Mouse (Mus musculus) midbrain, embryonic 12.5 days (tissue): ENCODE measurements around the gene Pkd1. TPM values are rescaled to one million over a fixed set of nuclear protein-coding genes. Genes with fewer than 3 reads are reported as not detected.

ENCODE experiments used
- ATAC-seq: fragments of 200-750 bp; cut with Nextera tagmentation; 2 replicates; pipeline ENCODE4 v1.8.0; 2017; ENCODE audit warnings: low read depth, moderate TSS enrichment, moderate library complexity; ENCODE audit not compliant: low FRiP score
- H3K27ac ChIP-seq: fragments of 300-500 bp; sonication (generic); replicated peaks from 2 replicates; pipeline ENCODE4 v1.5.1; 2016; ENCODE audit warnings: mild to moderate bottlenecking
- H3K27me3 ChIP-seq: fragments of 300-500 bp; sonication (generic); 2 replicates; pipeline ENCODE4 v1.6.1; 2016; ENCODE audit warnings: mild to moderate bottlenecking
- H3K36me3 ChIP-seq: fragments of 300-500 bp; sonication (generic); 2 replicates; pipeline ENCODE4 v1.6.1; 2016
- H3K4me1 ChIP-seq: fragments of 300-500 bp; sonication (generic); 2 replicates; pipeline ENCODE4 v1.6.1; 2016
- H3K4me2 ChIP-seq: fragments of 300-500 bp; sonication (generic); replicated peaks from 2 replicates; pipeline ENCODE4 v1.6.1; 2016; ENCODE audit warnings: mild to moderate bottlenecking, moderate library complexity
- H3K4me3 ChIP-seq: fragments of 300-500 bp; sonication (generic); 2 replicates; pipeline ENCODE4 v1.5.1; 2016; ENCODE audit warnings: mild to moderate bottlenecking
- H3K9ac ChIP-seq: fragments of 300-500 bp; sonication (generic); replicated peaks from 2 replicates; pipeline ENCODE4 v1.6.1; 2016; ENCODE audit warnings: mild to moderate bottlenecking, moderate library complexity
- H3K9me3 ChIP-seq: fragments of 300-500 bp; sonication (generic); 2 replicates; pipeline ENCODE4 v1.6.1; 2016; ENCODE audit warnings: mild to moderate bottlenecking
- WGBS: fragments of 180-500 bp; shearing (Covaris S2); methylation state at CpG from one replicate; pipeline ENCODE4 v1.1.7; 2016; 5-methylcytosine and 5-hydroxymethylcytosine counted together
- microRNA-seq: library from miRNA; unstranded; fragments of <30 nt; microRNA quantifications from one replicate; pipeline ENCODE4, GENCODE M21; 2017
- polyA plus RNA-seq: library from polyadenylated mRNA; unstranded; fragments of >200 nt; fragmentation: Nextera tagmentation; extraction: Ambion mirVana; gene quantifications from 2 replicates; pipeline ENCODE4 v1.2.1, GENCODE M21; 2016

Gene Pkd1
- polyA plus RNA-seq, 1 experiment from 2014 or later = 27.1 TPM

GRCm38 (mm10) chr17:24642791-24643343, 93.2 kb downstream of the Pkd1 start:
- no peaks in the 10 kb centered on the region for H3K36me3 ChIP-seq
- H3K4me1 ChIP-seq = no peaks in the 10 kb centered on the region
- H3K9me3 ChIP-seq = no peaks in the 10 kb centered on the region
- WGBS = 73% methylated on average over 6 of the region's 6 CpGs
- no peak for ATAC-seq
- no peak overlapping the region for H3K4me2 ChIP-seq
- no peak overlapping the region for H3K4me3 ChIP-seq
- H3K9ac ChIP-seq = no peak overlapping the region
- H3K27ac ChIP-seq = no peak overlapping the region
- H3K27me3 ChIP-seq = peaks cover 9% of the 10 kb centered on the region

- Histone ChIP-seq H3K27me3 (peaks cover 22% of the 10 kb centered on the region), H3K27ac (no peak overlapping the region; the same call in 1 of the 2 replicates), H3K4me1 (no peaks in the 10 kb centered on the region), H3K9ac (no peak overlapping the region), H3K4me2 (no peak overlapping the region), H3K9me3 (no peaks in the 10 kb centered on the region), H3K36me3 (no peaks in the 10 kb centered on the region), H3K4me3 (no peak overlapping the region)
- no peak for ATAC-seq
- 54% methylated on average over 7 of the region's 7 CpGs for WGBS
Measured at GRCm38 (mm10) chr17:24644030-24644715, 94.5 kb downstream of the Pkd1 start.

- peaks cover 9% of the 10 kb centered on the region for H3K4me1 ChIP-seq
- ATAC-seq = no peak
- no peaks in the 10 kb centered on the region for H3K9me3 ChIP-seq
- H3K4me2 ChIP-seq = no peak overlapping the region
- H3K27me3 ChIP-seq = peaks cover 31% of the 10 kb centered on the region
- H3K36me3 ChIP-seq = no peaks in the 10 kb centered on the region
- H3K27ac ChIP-seq = no peak overlapping the region; the same call in 1 of the 2 replicates
- no peak overlapping the region for H3K4me3 ChIP-seq
- H3K9ac ChIP-seq = 0 out of 2 replicates have a peak overlapping the region, but pooled peaks have one; percentile 0
- WGBS = 82% methylated on average over 9 of the region's 9 CpGs
Measured at GRCm38 (mm10) chr17:24644875-24645721, 95.5 kb downstream of the Pkd1 start.

DNA sequence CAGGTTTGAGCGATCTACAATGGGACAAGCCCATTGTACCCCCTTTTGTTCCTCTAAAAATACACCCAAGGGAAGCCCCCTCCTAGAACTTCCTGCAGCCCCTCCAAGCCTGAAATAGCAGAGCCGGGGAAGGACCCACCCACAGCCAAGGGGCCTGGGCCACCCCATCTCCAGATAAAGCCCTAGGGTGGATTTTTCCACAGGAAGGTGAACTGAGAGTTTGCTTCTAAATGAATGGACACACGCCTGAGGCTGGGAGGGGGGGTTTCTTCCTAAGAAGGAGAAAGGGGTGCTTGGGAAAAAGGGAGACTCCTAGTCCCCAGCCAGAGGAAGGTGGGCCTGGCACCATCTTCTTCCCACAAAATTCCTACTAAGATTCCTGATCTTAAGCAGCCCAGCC, 96.3 kb downstream of the Pkd1 start:
- H3K4me3 ChIP-seq = no peak overlapping the region
- ATAC-seq = no peak
- peaks cover 39% of the 10 kb centered on the region for H3K27me3 ChIP-seq
- H3K4me1 ChIP-seq = peaks cover 15% of the 10 kb centered on the region
- H3K36me3 ChIP-seq = no peaks in the 10 kb centered on the region
- WGBS = 91% methylated on average over 3 of the region's 3 CpGs
- H3K27ac ChIP-seq = no peak overlapping the region
- no peak overlapping the region for H3K9ac ChIP-seq
- H3K4me2 ChIP-seq = no peak overlapping the region
- H3K9me3 ChIP-seq = no peaks in the 10 kb centered on the region

Small RNA genes lying within 50 kb of the gene (microRNA-seq; reads per million reads assigned to microRNA genes)
- gene Gm24589 = not detected

Other genes starting within 250 kb of the Pkd1 start
- gene Abca17, start 198.8 kb upstream of the Pkd1 start, polyA plus RNA-seq = 0.41 TPM in 1 of 2 replicates, not detected in the other
- gene Abca3, start 197.9 kb upstream of the Pkd1 start, polyA plus RNA-seq = 19.2 and 21.2 TPM in 2 replicates
- gene Rnps1, start 135.3 kb upstream of the Pkd1 start, polyA plus RNA-seq = 367 and 378 TPM in 2 replicates
- gene Eci1, start 123.2 kb upstream of the Pkd1 start, polyA plus RNA-seq = 53.7 and 68.0 TPM in 2 replicates
- 5.3 and 5.5 TPM in 2 replicates for gene Dnase1l2, start 106.7 kb upstream of the Pkd1 start, polyA plus RNA-seq
- 36.5 and 41.9 TPM in 2 replicates for gene E4f1, start 79.5 kb upstream of the Pkd1 start, polyA plus RNA-seq
- 60.0 TPM in 2 replicates for gene Pgp, start 79.4 kb upstream of the Pkd1 start, polyA plus RNA-seq
- gene Bricd5, start 76.0 kb upstream of the Pkd1 start, polyA plus RNA-seq = 0.34 TPM in 1 of 2 replicates, not detected in the other
- gene Mlst8, start 70.8 kb upstream of the Pkd1 start, polyA plus RNA-seq = 37.0 TPM in 2 replicates
- gene Caskin1, start 61.2 kb upstream of the Pkd1 start, polyA plus RNA-seq = 20.2 and 23.0 TPM in 2 replicates
- gene Traf7, start 21.9 kb upstream of the Pkd1 start, polyA plus RNA-seq = 92.4 and 94.9 TPM in 2 replicates
- 1.9 and 2.2 TPM in 2 replicates for gene Rab26, start 15.6 kb upstream of the Pkd1 start, polyA plus RNA-seq
- gene Tsc2, start 82.8 kb downstream of the Pkd1 start, polyA plus RNA-seq = 82.2 and 89.6 TPM in 2 replicates
- 14.3 and 14.9 TPM in 2 replicates for gene Nthl1, start 82.8 kb downstream of the Pkd1 start, polyA plus RNA-seq
- 26.4 and 33.8 TPM in 2 replicates for gene Slc9a3r2, start 100.5 kb downstream of the Pkd1 start, polyA plus RNA-seq
- not detected in 2 replicates for gene Npw, start 108.6 kb downstream of the Pkd1 start, polyA plus RNA-seq
- gene Zfp598, start 119.9 kb downstream of the Pkd1 start, polyA plus RNA-seq = 23.5 and 25.0 TPM in 2 replicates
- 27.6 and 31.7 TPM in 2 replicates for gene Syngr3, start 140.1 kb downstream of the Pkd1 start, polyA plus RNA-seq
- 43.9 and 48.4 TPM in 2 replicates for gene Gfer, start 146.3 kb downstream of the Pkd1 start, polyA plus RNA-seq
- 1.7 and 2.2 TPM in 2 replicates for gene Noxo1, start 146.4 kb downstream of the Pkd1 start, polyA plus RNA-seq
- gene Tbl3, start 157.8 kb downstream of the Pkd1 start, polyA plus RNA-seq = 86.8 and 97.6 TPM in 2 replicates
- gene Rnf151, start 168.2 kb downstream of the Pkd1 start, polyA plus RNA-seq = 0.24 TPM in 1 of 2 replicates, not detected in the other
- gene Rps2, start 168.3 kb downstream of the Pkd1 start, polyA plus RNA-seq = 892 and 929 TPM in 2 replicates
- 201 and 205 TPM in 2 replicates for gene Ndufb10, start 174.6 kb downstream of the Pkd1 start, polyA plus RNA-seq
- gene Rpl3l, start 178.0 kb downstream of the Pkd1 start, polyA plus RNA-seq = not detected in 2 replicates
- gene Msrb1, start 186.8 kb downstream of the Pkd1 start, polyA plus RNA-seq = 18.4 and 20.8 TPM in 2 replicates
- gene Hs3st6, start 203.2 kb downstream of the Pkd1 start, polyA plus RNA-seq = 0.41 and 0.63 TPM in 2 replicates